Mouse (Mus musculus) adrenal gland, adult 18-20 months (tissue): ENCODE results near the gene Olfr447. TPM values are rescaled to one million over a fixed set of nuclear protein-coding genes. Genes with fewer than 3 reads are reported as not detected.

Experiments
- DNase-seq, 2 experiments: peaks; one replicate each; pipeline ENCODE4 v3.0.0; 2021 to 2022; ENCODE audit warnings: low spot score in 2 of 2
- long read RNA-seq, 2 experiments: library from polyadenylated mRNA; stranded (forward); transcript quantifications; one replicate each; pipeline ENCODE4 v2.0.0; 2021
- total RNA-seq, 2 experiments: library from RNA; stranded (reverse); gene quantifications; 1 replicate in 1 of 2; 2 replicates in 1 of 2; pipeline ENCODE4 v1.2.3; 2021

Olfr447 gene
- total RNA-seq: not detected
- long read RNA-seq, experiment 1: 0 reads
- long read RNA-seq, experiment 2: 0 reads

DNA sequence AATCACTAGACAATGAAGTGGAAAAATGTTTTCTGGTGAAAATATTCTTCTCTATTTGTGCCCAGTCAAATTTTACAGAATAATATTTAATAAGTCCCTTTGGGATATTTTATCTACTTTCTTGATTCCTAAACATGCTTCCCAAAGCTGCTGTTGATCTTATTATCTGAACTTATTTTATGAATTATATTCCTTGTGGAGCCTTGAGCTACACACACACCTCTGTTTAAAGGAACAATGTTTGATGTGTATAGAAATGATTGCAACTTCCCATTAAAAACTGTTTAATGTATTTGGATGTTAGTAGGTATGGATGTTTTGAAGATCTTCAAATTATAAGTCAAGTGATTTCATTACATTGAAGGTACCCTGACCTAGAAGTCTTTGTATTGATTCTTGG, at the start of gene Olfr447:
TSS of gene Olfr447 (plus strand) at position 301 of the 400 bp plus-strand sequence.
- no peak for DNase-seq

DNA sequence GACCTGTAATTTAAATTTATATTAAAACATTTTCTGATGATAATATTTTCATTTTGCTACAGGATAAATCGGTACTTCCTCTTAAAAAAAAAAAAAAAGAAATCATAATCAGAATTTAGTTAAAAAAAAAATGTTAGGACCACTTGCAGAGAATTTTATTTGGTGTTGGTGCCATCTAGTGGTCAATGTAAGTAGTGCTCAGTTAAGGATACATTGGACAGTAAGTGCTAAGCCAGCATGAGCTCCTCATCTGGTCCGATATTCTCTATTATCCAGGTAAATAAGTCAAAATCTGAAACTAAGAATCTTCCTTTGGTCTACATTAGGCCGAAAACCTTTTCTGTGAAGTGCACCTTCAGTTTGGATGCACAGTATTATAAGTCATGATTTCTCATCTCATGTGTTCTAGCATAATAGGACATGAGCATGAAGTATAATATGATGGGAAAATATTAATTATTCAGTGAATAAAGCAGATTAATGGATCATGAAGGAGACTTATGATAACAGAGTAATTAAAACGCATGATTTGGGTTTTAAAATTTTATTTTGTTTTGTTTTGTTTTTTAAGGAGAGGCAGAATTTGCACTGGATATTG, 48.4 kb upstream of the Olfr447 start:
- DNase-seq: peak in 1 of 2 experiments; percentile 29

DNA sequence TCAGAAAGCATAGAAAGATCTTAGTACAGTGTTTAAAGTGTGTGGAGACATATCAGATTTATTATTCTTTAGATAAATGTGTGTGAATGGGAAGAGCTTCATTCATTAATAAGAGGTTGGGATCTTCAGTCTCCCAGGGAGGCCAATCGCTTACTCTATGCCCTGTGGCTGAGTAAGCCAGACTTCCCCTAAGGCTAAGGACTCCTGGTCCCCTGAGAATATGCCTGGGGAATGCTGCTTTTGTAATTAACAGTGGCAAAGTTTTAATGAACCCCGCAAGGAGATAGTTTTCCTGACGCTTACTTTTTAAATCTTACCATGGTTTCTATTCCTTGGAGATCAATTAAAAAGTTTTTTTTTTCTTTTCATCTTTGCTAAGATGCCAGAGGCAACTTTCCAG, 39.0 kb upstream of the Olfr447 start:
- no peak for DNase-seq

DNA sequence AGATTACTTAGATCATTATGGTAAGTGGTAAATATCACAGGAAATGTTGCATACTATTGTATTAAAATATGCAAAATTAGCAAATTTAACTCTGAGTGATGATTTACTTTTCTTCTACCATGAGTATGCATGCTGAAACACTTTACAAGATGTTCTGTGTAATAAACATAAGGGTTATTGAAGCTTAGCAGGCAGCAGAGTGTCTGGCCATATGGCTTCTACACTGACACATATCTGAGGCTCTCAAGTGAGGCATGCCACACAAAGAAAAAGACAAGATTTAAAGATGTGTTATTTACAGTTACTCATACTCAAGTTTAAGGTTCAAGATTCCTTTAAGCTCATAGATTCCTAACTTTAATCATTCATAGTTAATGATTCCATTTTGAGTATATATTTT, 32.4 kb upstream of the Olfr447 start:
- DNase-seq: no peak

DNA sequence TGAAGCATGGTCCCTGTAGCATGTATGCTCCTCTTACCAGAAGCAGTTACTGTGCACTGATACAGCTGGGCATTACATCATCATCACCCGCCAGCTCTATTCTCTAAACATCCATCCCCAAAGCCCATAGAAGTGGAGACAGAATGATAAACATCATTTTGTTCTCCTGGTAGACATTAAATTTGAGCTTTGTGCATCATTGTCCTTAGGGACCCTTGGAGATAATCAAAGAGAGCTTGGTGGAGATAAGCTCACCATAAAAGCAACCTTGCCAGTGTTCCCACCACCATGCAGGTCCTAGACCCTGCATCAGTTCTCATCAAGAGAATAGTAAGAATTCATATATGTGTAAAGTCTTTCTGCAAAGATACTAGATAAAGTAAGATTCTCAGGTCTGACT, 18.5 kb upstream of the Olfr447 start, which contains the start of gene Olfr448:
TSS of gene Olfr448 (plus strand) at position 301 of the 400 bp plus-strand sequence.
- DNase-seq: no peak

DNA sequence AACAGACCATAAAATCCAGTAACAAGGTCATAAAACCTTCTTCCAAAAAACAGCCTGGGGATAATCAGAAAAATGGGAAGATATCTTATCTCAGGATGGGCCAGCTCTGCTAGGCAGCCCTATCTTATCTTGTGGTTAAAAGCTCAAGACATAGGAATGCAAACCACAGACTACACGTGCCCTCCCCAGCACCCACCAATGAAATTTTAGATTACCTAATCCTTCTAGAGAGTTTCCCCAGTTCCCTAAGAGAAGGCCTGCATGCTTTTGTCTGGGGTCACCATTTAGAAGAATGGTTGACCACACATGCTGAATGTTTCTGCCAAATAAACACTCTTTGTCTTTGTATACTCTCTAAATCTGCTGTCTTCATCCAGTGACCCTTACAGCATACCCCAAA, 8.3 kb upstream of the Olfr447 start:
- DNase-seq: no peak

DNA sequence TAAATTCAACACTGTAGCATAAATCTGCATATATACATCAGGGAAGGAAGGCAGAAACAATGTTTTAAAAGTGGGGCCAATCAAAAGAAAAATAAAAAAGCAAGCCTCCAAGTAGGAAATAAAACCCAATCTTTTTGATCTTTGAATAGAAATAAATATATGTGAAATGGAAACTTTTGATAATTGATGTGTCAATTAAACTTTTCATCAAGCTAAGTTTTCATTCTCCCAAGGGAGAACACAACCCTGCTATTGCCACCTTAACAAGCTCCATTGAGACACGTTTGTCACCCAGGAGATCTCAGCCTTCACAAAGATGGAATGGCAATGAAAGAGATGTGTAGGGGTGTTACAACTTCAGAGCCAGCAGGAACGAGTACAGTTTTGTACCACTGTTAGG, 12.4 kb downstream of the Olfr447 start, which contains the start of gene Olfr446:
TSS of gene Olfr446 (plus strand) at position 301 of the 400 bp plus-strand sequence.
- DNase-seq: no peak

DNA sequence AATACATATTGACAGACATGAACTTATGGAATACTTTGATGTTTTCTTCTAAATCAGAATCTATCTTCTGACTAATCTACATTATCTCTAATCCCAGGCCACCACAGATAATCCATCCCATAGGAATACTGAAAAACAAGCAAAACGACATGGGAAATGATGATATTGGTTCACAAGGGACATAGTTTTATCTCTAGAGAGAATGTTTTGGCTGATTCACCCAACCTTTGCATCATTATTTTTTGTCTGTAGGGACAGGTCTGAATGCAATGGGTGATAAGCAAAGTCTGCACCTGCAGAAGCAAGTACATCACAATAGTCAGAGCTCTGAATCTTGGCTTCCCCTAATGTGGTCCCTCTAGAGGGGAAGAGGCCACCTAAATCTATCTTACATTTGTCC, 40.1 kb downstream of the Olfr447 start, which contains the start of gene Olfr444:
TSS of gene Olfr444 (plus strand) at position 301 of the 400 bp plus-strand sequence.
- no peak for DNase-seq

Other genes with a start within 250 kb of the Olfr447 start
- 100 to 1,000 TPM in 1 of 2 experiments, 10 to 100 TPM in 1; 75.1 to 107 TPM for gene Tcaf1, start 198.8 kb upstream of the Olfr447 start, total RNA-seq
- not detected for gene Olfr453, start 169.5 kb upstream of the Olfr447 start, total RNA-seq
- gene Olfr38, start 152.5 kb upstream of the Olfr447 start, total RNA-seq: not detected
- not detected for gene Olfr452, start 123.8 kb upstream of the Olfr447 start, total RNA-seq
- gene Olfr450, start 96.9 kb upstream of the Olfr447 start, total RNA-seq: not detected
- gene Olfr449, start 74.5 kb upstream of the Olfr447 start, total RNA-seq: not detected
- not detected for gene Olfr448, start 18.4 kb upstream of the Olfr447 start, total RNA-seq
- gene Olfr446, start 12.5 kb downstream of the Olfr447 start, total RNA-seq: not detected
- gene Olfr444, start 40.2 kb downstream of the Olfr447 start, total RNA-seq: not detected
- gene Olfr441, start 197.5 kb downstream of the Olfr447 start, total RNA-seq: not detected
- not detected for gene Olfr237-ps1, start 237.7 kb downstream of the Olfr447 start, total RNA-seq